9 mouse cellular contexts compared by ENCODE assay signal in genomic region chr16:26234113-26234512, GRCm38 (mm10).
DNase-seq lines count a peak whose midpoint lies in the region; ATAC-seq and TF ChIP-seq lines count a peak whose summit lies in the region.
"Had no signal": no experiment of that assay in that cellular context is flagged by ENCODE, and none has a peak within 500 bp of the region (broad histone marks: within the 10 kb centered on the region; RNA-seq: fewer than 3 reads in every experiment).

No protein-coding gene starts in this region.

- WGBS in forebrain, postnatal 0 days: 8% methylated on average over 3 of the region's 3 CpGs
- WGBS in hindbrain, embryonic 15.5 days: 15% methylated on average over 3 of the region's 3 CpGs

- ATAC-seq in forebrain, postnatal 0 days: peak; percentile 96
- ATAC-seq in hindbrain, embryonic 15.5 days (ENCODE audit: low FRiP score, low read depth): peak; percentile 93

- no peak overlapping the region for H3K9ac ChIP-seq in forebrain, postnatal 0 days
- H3K9ac ChIP-seq in hindbrain, embryonic 15.5 days: no peak overlapping the region

- peak; percentile 93 for TF ChIP-seq CTCF in forebrain, postnatal 0 days (IDR thresholded peaks at IDR 0.05; ENCODE audit: low read depth)

- DNase-seq in MN1 (ENCODE audit: low spot score): peak; percentile 36
- DNase-seq in cerebellum, adult 11-12 months: peak; percentile 9
- peak; percentile 94 for DNase-seq in forebrain, postnatal 0 days
- peak; percentile 65 to 96 for DNase-seq in layer of hippocampus, postnatal 25 days (ENCODE audit: extremely low spot score in 1 of 2, low spot score in 1 of 2)
- peak; percentile 93 for DNase-seq in lung, postnatal 36 days
- DNase-seq in right cerebral cortex, postnatal 10 days (ENCODE audit: low spot score in 2 of 2): peak; percentile 89 to 91
- peak; percentile 45 to 80 for DNase-seq in urinary bladder, postnatal 4 days (ENCODE audit: low spot score in 2 of 2)

- no peak overlapping the region for H3K27ac ChIP-seq in forebrain, postnatal 0 days (ENCODE audit: low read depth, low read length)
- H3K27ac ChIP-seq in hindbrain, embryonic 15.5 days (replicated peaks): no peak overlapping the region

- no peak overlapping the region for H3K4me3 ChIP-seq in forebrain, postnatal 0 days (ENCODE audit: low read depth, low read length)
- no peak overlapping the region for H3K4me3 ChIP-seq in hindbrain, embryonic 15.5 days
- H3K4me3 ChIP-seq: megakaryocyte, embryonic 14.5 days had no signal

- no peaks in the 10 kb centered on the region for H3K9me3 ChIP-seq in forebrain, postnatal 0 days (ENCODE audit: low read length)
- H3K9me3 ChIP-seq in hindbrain, embryonic 15.5 days: no peaks in the 10 kb centered on the region
- H3K9me3 ChIP-seq: megakaryocyte, embryonic 14.5 days had no signal

- no peaks in the 10 kb centered on the region for H3K27me3 ChIP-seq in forebrain, postnatal 0 days (ENCODE audit: insufficient read depth, low read length)
- no peaks in the 10 kb centered on the region for H3K27me3 ChIP-seq in hindbrain, embryonic 15.5 days
- H3K27me3 ChIP-seq: megakaryocyte, embryonic 14.5 days had no signal

- H3K36me3 ChIP-seq in forebrain, postnatal 0 days (ENCODE audit: insufficient read depth): no peaks in the 10 kb centered on the region
- H3K36me3 ChIP-seq in hindbrain, embryonic 15.5 days: no peaks in the 10 kb centered on the region

- H3K4me1 ChIP-seq in forebrain, postnatal 0 days (ENCODE audit: insufficient read depth): no peaks in the 10 kb centered on the region
- no peaks in the 10 kb centered on the region for H3K4me1 ChIP-seq in hindbrain, embryonic 15.5 days (replicated peaks)
- H3K4me1 ChIP-seq: megakaryocyte, embryonic 14.5 days had no signal

- no peak overlapping the region for H3K4me2 ChIP-seq in forebrain, postnatal 0 days (ENCODE audit: low read depth)
- no peak overlapping the region for H3K4me2 ChIP-seq in hindbrain, embryonic 15.5 days

Comparison
In these comparisons a context has a peak if more than half of its experiments do, and no peak if none do; other contexts are left out.
1. DNase-seq: peak in every context shown above with its lines; median percentile 94 in forebrain, postnatal 0 days; 93 in lung, postnatal 36 days; 90 in right cerebral cortex, postnatal 10 days; 80 in layer of hippocampus, postnatal 25 days; 62 in urinary bladder, postnatal 4 days; 36 in MN1; 9 in cerebellum, adult 11-12 months.